Mouse (Mus musculus): ENCODE measurements at regions not wholly inside any gene's neighbourhood (a gene's known extent, or its start where the extent isn't known, plus 50 kb on each side); places are given as distances from the start of the nearest gene placed in this dataset.

- no peak for DNase-seq
- intact Hi-C loops (cut with DNase I): no loop called here
Observed at GRCm38 (mm10) chr3:140044898-140045297, 839.4 kb downstream of the Stpg2 start.

DNA sequence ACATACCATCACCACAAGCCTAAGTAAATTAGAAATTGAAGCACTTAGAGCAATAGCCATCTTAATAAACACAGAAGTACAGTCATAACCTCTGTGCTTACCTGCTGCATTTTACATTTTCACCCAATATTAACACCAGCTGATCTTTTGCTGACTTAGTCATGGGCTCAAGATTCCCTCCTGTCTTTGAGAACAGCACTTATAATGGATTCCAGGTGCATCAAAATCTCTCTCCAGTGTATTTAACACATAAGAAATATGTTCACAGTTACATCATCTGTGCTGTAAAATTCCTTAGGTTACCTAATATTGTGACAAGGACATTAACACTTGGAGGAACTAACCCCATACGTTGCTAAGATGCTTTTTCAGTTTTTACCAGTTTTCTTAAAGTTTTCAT is 849.1 kb downstream of the Stpg2 start:
- DNase-seq: no peak
- intact Hi-C loops (cut with DNase I): no loop called here

- intact Hi-C loops (cut with DNase I): no loop called here
- no peak for DNase-seq
Observed at GRCm38 (mm10) chr3:140057962-140058631, 852.6 kb downstream of the Stpg2 start.

GRCm38 (mm10) chr3:140059102-140059501 is 853.6 kb downstream of the Stpg2 start:
- no peak for DNase-seq
- intact Hi-C loops (cut with DNase I): no loop called here

DNA sequence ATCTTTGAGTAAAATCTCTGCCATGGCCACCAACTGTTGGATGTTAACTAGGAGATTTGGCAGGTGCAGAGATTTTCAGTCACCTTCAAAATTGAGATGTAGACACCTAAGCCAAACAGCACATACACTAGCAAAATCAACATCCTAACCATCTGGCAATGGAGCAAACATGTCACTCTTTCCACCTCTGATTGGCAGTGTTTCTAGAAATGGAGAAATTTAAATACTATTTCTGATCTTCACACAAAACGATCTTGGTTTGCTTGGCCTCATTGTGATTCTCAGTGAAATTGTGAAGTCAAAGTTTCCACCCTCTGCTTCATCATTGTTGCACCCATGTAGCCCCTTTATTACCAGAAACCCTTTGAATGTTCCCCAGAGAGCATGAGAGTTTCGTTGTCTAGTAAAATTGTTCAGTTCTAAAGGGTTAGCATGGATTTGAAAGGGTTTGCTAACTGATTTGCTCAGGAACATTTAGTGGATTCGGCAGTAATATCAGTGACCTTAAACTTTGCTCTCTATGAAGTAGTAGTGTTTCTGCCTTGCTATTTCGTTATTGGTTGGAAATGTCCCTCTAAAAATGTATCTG is 854.1 kb downstream of the Stpg2 start:
- intact Hi-C loops (cut with DNase I): no loop called here
- no peak for DNase-seq

DNA sequence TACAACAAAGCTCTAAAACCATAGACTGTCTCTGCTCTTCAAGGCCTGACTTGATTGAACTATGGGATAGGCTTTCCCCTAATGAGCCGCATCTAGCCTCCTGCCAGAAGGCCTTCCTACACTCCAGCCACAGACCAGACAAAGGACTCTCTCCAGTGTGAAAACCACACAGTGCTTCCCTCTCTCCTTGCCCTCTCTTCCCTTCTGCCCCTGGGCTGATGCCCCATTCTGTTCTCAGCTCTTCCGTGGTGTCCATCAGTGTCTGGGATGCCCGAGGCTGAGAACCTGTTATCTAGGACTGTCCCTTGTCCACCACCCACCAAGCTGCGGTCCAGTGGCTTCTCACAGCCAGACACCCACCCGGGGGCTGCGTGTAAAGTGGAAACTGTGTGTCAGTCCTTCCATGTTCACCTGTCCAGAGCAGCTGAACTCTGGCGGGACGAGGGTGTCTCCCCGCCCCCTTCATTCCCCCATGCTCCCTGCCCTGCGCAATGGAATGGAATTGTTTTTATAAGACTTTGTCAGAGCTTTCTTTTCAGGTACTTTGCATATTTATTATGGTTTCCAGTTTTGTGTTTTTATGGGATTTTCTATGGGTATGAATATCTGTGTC is 856.4 kb downstream of the Stpg2 start:
- intact Hi-C loops (cut with DNase I): no loop called here
- no peak for DNase-seq

DNA sequence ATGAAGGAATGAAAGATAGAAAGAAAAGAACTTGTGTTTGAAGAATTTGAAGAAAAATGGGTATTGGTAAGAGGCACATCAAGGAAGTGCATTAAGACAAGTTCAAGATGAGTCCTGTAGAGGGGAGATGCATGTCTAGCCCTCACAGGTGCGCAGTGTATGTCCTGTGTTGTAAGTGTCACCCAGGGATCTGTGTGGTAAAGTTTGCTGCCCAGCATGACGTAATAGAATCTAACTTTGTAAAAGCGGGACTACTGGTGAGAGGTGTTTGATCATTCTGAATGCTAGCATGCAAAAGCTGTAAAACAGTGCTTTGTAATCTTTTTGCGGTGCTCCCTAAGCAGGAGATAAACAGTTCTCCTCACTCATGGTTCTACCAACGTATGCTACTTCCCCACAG is 857.4 kb downstream of the Stpg2 start:
- DNase-seq: no peak
- intact Hi-C loops (cut with DNase I): no loop called here

- DNase-seq: no peak
- intact Hi-C loops (cut with DNase I): no loop called here
Observed at GRCm38 (mm10) chr3:140084333-140084732, 878.8 kb downstream of the Stpg2 start.

DNA sequence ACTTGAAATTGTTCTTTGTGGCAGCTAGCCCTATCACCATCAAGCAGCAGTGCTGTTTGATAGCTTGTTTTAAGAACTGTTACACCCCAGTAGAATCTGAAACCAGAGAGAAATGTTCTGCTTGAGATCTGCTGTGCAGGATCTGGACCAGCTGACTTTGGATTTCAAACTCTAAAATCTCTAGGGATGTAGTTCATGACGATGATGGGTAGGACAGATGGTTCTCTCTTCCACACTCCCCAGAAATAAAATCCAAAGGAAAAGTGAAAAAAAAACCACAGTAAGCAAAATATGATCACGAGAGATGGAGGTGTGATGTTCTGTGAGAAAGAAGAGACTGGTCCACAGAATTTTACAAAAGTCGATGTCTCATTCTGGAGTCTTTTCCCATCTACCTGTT is 879.9 kb downstream of the Stpg2 start:
- no peak for DNase-seq
- intact Hi-C loops (cut with DNase I): no loop called here

DNA sequence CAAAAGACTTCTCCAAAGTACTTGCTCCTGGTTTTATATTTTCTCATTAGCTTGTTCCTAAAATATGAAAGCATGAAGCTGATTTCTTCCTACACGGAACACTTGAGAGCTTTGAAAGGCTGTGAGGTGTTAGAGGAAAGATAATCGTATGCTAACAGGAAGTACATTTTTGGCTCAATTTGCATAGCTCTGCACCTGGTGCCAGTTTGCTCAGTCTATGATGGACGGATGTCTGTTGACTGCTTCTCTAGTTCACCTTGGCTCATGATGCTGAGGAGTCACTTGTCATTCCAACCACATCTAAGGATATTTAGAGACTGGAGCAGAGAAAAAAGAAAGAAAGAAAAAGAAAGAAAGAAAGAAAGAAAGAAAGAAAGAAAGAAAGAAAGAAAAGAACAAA is 882.5 kb downstream of the Stpg2 start:
- intact Hi-C loops (cut with DNase I): no loop called here
- no peak for DNase-seq

DNA sequence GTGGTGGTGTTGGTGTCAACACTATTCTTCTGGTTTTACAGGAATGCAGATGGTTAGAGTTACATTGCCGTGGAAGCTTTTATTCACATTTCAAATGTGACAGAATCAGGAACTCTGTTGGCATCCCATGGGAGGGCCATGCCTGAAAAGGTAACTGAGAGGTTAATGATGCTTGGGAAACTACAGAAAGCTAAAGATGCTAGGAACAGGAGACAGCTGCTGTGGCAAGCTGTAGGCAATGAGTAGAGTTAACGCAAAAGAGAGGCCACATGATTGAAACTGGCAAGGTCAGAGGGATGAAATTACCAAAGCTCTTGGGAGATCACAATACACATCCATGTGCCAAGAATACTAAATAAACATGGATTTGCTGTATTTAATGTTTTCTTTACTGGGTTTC is 886.4 kb downstream of the Stpg2 start:
- DNase-seq: no peak
- intact Hi-C loops (cut with DNase I): no loop called here

- intact Hi-C loops (cut with DNase I): no loop called here
- no peak for DNase-seq
Observed at GRCm38 (mm10) chr3:140096854-140097540, 891.5 kb downstream of the Stpg2 start.

- intact Hi-C loops (cut with DNase I): no loop called here
Observed at GRCm38 (mm10) chr3:140109401-140109800, 903.9 kb downstream of the Stpg2 start.

GRCm38 (mm10) chr3:140111414-140112172 is 906.1 kb downstream of the Stpg2 start:
- intact Hi-C loops (cut with DNase I): no loop called here
- no peak for DNase-seq

More at GRCm38 (mm10) chr3:140109401-140109800, 903.9 kb downstream of the Stpg2 start:
- DNase-seq: no peak

DNA sequence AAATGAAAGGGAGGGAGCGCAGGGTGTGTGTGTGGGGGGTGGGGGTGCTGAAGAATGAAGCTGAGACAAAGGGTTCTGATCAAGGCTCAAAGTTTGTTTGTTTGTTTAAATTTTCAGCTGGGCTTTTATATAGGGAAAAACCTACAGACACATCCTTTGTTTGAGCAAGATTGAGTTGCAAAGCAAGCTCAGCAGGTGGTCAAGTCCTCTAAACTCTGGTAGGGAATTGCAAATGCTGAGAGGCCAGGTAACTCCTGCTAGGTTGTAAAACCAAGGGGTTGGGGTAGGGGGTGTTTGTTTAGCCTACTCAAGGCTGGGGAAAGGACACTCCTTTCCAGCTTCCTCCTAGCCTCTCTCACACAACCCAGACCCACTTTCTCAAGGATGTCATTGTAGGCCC is 909.6 kb downstream of the Stpg2 start:
- intact Hi-C loops (cut with DNase I): no loop called here
- DNase-seq: no peak

DNA sequence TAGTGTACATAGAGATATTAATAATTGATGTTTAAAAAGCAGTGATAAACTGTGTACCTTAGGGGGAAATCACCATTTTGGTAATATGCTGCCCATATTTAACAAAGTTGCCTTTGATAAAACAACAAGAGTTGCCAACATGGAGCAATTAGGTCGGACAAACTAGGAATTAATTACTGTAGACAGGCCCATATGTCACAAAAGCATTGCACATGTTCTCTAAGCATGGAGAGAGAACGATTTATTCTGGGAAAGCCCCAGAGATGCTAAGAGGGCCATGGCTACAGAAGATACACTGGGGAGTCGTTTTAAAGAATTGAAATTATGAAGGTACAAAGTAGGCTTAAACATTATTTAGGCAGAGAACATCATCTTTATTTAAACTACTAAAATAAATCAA is 921.8 kb downstream of the Stpg2 start:
- DNase-seq: no peak
- intact Hi-C loops (cut with DNase I): no loop called here

GRCm38 (mm10) chr3:140129065-140129778 is 923.7 kb downstream of the Stpg2 start:
- intact Hi-C loops (cut with DNase I): no loop called here
- no peak for DNase-seq

DNA sequence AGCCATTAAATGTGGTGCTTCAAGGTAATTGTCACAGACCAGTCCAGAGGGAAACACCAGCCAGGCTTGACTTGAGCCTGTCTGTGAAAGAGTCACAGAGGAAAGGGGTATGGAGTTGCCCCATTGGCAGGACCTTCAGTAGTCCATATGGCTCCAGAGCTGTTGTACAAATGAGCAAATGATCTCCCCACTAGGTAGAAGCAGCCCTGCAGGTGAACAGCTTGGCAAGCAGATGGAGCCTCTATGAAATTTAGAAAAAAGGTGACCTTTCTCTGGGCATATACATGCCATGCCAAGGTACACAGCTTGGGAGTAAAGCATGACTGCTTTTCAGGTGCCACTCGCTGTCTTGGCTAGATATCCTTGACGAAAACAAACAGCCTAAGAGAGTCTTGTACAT is 938.4 kb downstream of the Stpg2 start:
- DNase-seq: no peak
- intact Hi-C loops (cut with DNase I): no loop called here

- intact Hi-C loops (cut with DNase I): no loop called here
Observed at GRCm38 (mm10) chr3:140147158-140147933, 941.9 kb downstream of the Stpg2 start.

DNA sequence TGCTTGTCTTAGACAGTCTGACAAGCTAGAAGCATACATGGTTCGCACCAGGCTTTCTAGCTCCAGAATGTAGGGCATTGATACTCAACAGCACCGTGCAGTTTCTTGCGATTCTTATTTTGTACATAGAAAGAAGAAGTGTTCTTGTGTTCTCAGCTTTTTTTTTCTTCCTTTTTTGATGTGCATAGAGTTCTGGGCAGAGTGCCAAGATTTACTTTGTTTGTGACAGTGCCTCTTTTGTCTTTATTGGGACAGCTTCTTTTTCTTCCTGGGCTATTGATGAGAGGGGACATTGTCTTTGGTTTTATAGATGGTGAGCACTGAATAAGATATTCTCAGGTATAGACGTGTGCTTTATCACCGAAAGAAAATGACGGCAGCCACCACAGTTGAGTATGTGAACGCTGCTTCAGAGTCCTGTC is 945.0 kb downstream of the Stpg2 start:
- no peak for DNase-seq
- intact Hi-C loops (cut with DNase I): no loop called here

More at GRCm38 (mm10) chr3:140147158-140147933, 941.9 kb downstream of the Stpg2 start:
- no peak for DNase-seq

Measured in heart, postnatal 36 days (tissue).